9 mouse cellular contexts compared by ENCODE assay signal in genomic region chr6:34955862-34956241, GRCm38 (mm10). TPM values are rescaled to one million over a fixed set of nuclear protein-coding genes. Genes with fewer than 3 reads are reported as not detected.
A peak's percentile ranks its signal among the peaks of the same experiment; 100 is the strongest.
DNase-seq lines count a peak whose midpoint lies in the region; ATAC-seq and TF ChIP-seq lines count a peak whose summit lies in the region.
"Had no signal": no experiment of that assay in that cellular context is flagged by ENCODE, and none has a peak within 500 bp of the region (broad histone marks: within the 10 kb centered on the region; RNA-seq: fewer than 3 reads in every experiment).

No protein-coding gene starts in this region.

- 40% methylated on average over 8 of the region's 8 CpGs for WGBS in heart, postnatal 0 days
- 43% methylated on average over 8 of the region's 8 CpGs for WGBS in embryonic facial prominence, embryonic 10.5 days
- 40% methylated on average over 8 of the region's 8 CpGs for WGBS in hindbrain, postnatal 0 days
- 43% methylated on average over 8 of the region's 8 CpGs for WGBS in midbrain, embryonic 14.5 days

- no peak for TF ChIP-seq EP300 in heart, postnatal 0 days (IDR thresholded peaks at IDR 0.05; ENCODE audit: low read depth)

- no peak overlapping the region for H3K4me3 ChIP-seq in heart, postnatal 0 days (ENCODE audit: low read depth, low read length)
- peak overlapping the region; percentile 32 for H3K4me3 ChIP-seq in embryonic facial prominence, embryonic 10.5 days
- no peak overlapping the region for H3K4me3 ChIP-seq in hindbrain, postnatal 0 days (ENCODE audit: low read length)
- H3K4me3 ChIP-seq in midbrain, embryonic 14.5 days (replicated peaks; ENCODE audit: low read depth, low read length), result no peak overlapping the region
- H3K4me3 ChIP-seq: left cerebral cortex, adult 2 months had no signal

- H3K36me3 ChIP-seq in heart, postnatal 0 days (replicated peaks; ENCODE audit: control insufficient read depth, insufficient read depth, low read length), result no peaks in the 10 kb centered on the region
- no peaks in the 10 kb centered on the region for H3K36me3 ChIP-seq in embryonic facial prominence, embryonic 10.5 days (replicated peaks)
- no peaks in the 10 kb centered on the region for H3K36me3 ChIP-seq in hindbrain, postnatal 0 days (ENCODE audit: insufficient read depth, low read length)
- H3K36me3 ChIP-seq in midbrain, embryonic 14.5 days (ENCODE audit: control insufficient read depth, insufficient read depth, low read length), result no peaks in the 10 kb centered on the region

- DNase-seq in heart, postnatal 0 days (ENCODE audit: low spot score), result no peak
- DNase-seq in heart, postnatal 36 days, result no peak
- DNase-seq in embryonic facial prominence, embryonic 10.5 days (ENCODE audit: low spot score), result no peak
- no peak for DNase-seq in hindbrain, postnatal 0 days (ENCODE audit: low spot score)
- DNase-seq in midbrain, embryonic 14.5 days, result peak; percentile 15
- no peak for DNase-seq in urinary bladder, adult 18-20 months (ENCODE audit: low spot score in 2 of 2)
- DNase-seq in ovary, postnatal 14 days (ENCODE audit: low spot score), result no peak
- no peak for DNase-seq in lung, postnatal 25 days (ENCODE audit: low spot score)

- H3K9ac ChIP-seq in heart, postnatal 0 days (replicated peaks; ENCODE audit: low read depth, low read length), result no peak overlapping the region
- H3K9ac ChIP-seq in hindbrain, postnatal 0 days (replicated peaks; ENCODE audit: low read length), result no peak overlapping the region
- no peak overlapping the region for H3K9ac ChIP-seq in midbrain, embryonic 14.5 days (replicated peaks; ENCODE audit: low read length)

- no peaks in the 10 kb centered on the region for H3K27me3 ChIP-seq in heart, postnatal 0 days (ENCODE audit: control insufficient read depth, insufficient read depth, low read length)
- no peaks in the 10 kb centered on the region for H3K27me3 ChIP-seq in embryonic facial prominence, embryonic 10.5 days (replicated peaks; ENCODE audit: low read depth, poor library complexity, severe bottlenecking)
- H3K27me3 ChIP-seq in hindbrain, postnatal 0 days (ENCODE audit: insufficient read depth, low read length), result no peaks in the 10 kb centered on the region
- H3K27me3 ChIP-seq in midbrain, embryonic 14.5 days (ENCODE audit: control insufficient read depth, insufficient read depth, low read length), result no peaks in the 10 kb centered on the region

- ATAC-seq in heart, postnatal 0 days (ENCODE audit: insufficient read depth, low read depth), result no peak
- ATAC-seq in hindbrain, postnatal 0 days, result 0 out of 2 replicates have a peak, but pooled peaks have one; percentile 8
- ATAC-seq in midbrain, embryonic 14.5 days (ENCODE audit: low FRiP score, low TSS enrichment), result no peak

- H3K4me2 ChIP-seq in heart, postnatal 0 days (ENCODE audit: low read depth, low read length), result peak overlapping the region; percentile 58
- peak overlapping the region; percentile 31 for H3K4me2 ChIP-seq in hindbrain, postnatal 0 days (ENCODE audit: low read depth, low read length)
- peak overlapping the region; percentile 36; the same call in 1 of the 2 replicates for H3K4me2 ChIP-seq in midbrain, embryonic 14.5 days (ENCODE audit: low read length)

- intact Hi-C loops in heart, postnatal 36 days (cut with DNase I), result no loop called here

- no peaks in the 10 kb centered on the region for H3K4me1 ChIP-seq in heart, postnatal 0 days (ENCODE audit: control insufficient read depth, insufficient read depth)
- peaks cover 16% of the 10 kb centered on the region for H3K4me1 ChIP-seq in embryonic facial prominence, embryonic 10.5 days
- peaks cover 3% of the 10 kb centered on the region; the same call in 1 of the 2 replicates for H3K4me1 ChIP-seq in hindbrain, postnatal 0 days (ENCODE audit: insufficient read depth, low read length)
- H3K4me1 ChIP-seq in midbrain, embryonic 14.5 days (ENCODE audit: control insufficient read depth, insufficient read depth, low read length), result no peaks in the 10 kb centered on the region

- TF ChIP-seq CTCF in heart, postnatal 0 days (IDR thresholded peaks at IDR 0.05; ENCODE audit: low read depth), result no peak
- TF ChIP-seq CTCF in hindbrain, postnatal 0 days (IDR thresholded peaks at IDR 0.05; ENCODE audit: low read depth), result peak; percentile 15; the same call in 1 of the 2 replicates

- H3K9me3 ChIP-seq in heart, postnatal 0 days (replicated peaks; ENCODE audit: control insufficient read depth, low read length), result no peaks in the 10 kb centered on the region
- H3K9me3 ChIP-seq in embryonic facial prominence, embryonic 10.5 days, result no peaks in the 10 kb centered on the region
- H3K9me3 ChIP-seq in hindbrain, postnatal 0 days (ENCODE audit: low read length), result no peaks in the 10 kb centered on the region
- H3K9me3 ChIP-seq in midbrain, embryonic 14.5 days (ENCODE audit: control insufficient read depth, low read length), result no peaks in the 10 kb centered on the region

- no peak overlapping the region for H3K27ac ChIP-seq in heart, postnatal 0 days (ENCODE audit: low read depth)
- no peak overlapping the region for H3K27ac ChIP-seq in embryonic facial prominence, embryonic 10.5 days (replicated peaks)
- no peak overlapping the region for H3K27ac ChIP-seq in hindbrain, postnatal 0 days
- H3K27ac ChIP-seq in midbrain, embryonic 14.5 days (replicated peaks; ENCODE audit: low read depth, low read length), result no peak overlapping the region
- H3K27ac ChIP-seq: left cerebral cortex, adult 2 months had no signal

RNA-seq across cellular contexts. Expression of gene Slc23a4, which starts 32.4 kb away (rescaled TPM):
- 0.04 and 0.77 TPM in 2 replicates for total RNA-seq in heart, postnatal 0 days (2014; rRNA removed; ENCODE audit: low replicate concordance)
- polyA plus RNA-seq in heart, postnatal 0 days (2015; fragmentation: Nextera tagmentation; extraction: Ambion mirVana), result 0.22 and 0.42 TPM in 2 replicates
- total RNA-seq in heart, postnatal 36 days (2021), result 1 to 10 TPM in 1 of 2 experiments, under 1 TPM in 1; 0.27 to 1.2 TPM
- polyA plus RNA-seq in embryonic facial prominence, embryonic 10.5 days (2016; fragmentation: Nextera tagmentation; extraction: Ambion mirVana), result 0.20 and 0.55 TPM in 2 replicates
- 1.8 and 2.6 TPM in 2 replicates for total RNA-seq in hindbrain, postnatal 0 days (2014; rRNA removed)
- polyA plus RNA-seq in hindbrain, postnatal 0 days (2015; fragmentation: Nextera tagmentation; extraction: Ambion mirVana), result 0.67 and 0.68 TPM in 2 replicates
- 0.75 and 0.80 TPM in 2 replicates for polyA plus RNA-seq in midbrain, embryonic 14.5 days (2014; fragmentation: Nextera tagmentation; extraction: Ambion mirVana)

RNA-seq across cellular contexts. Expression of gene Stra8, which starts 35.9 kb away (rescaled TPM):
- not detected in 2 replicates for total RNA-seq in heart, postnatal 0 days (2014; rRNA removed; ENCODE audit: low replicate concordance)
- not detected in 2 replicates for polyA plus RNA-seq in heart, postnatal 0 days (2015; fragmentation: Nextera tagmentation; extraction: Ambion mirVana)
- not detected for total RNA-seq in heart, postnatal 36 days (2021)
- polyA plus RNA-seq in embryonic facial prominence, embryonic 10.5 days (2016; fragmentation: Nextera tagmentation; extraction: Ambion mirVana), result 0.12 TPM in 1 of 2 replicates, not detected in the other
- not detected in 2 replicates for total RNA-seq in hindbrain, postnatal 0 days (2014; rRNA removed)
- polyA plus RNA-seq in hindbrain, postnatal 0 days (2015; fragmentation: Nextera tagmentation; extraction: Ambion mirVana), result not detected in 2 replicates
- not detected in 2 replicates for polyA plus RNA-seq in midbrain, embryonic 14.5 days (2014; fragmentation: Nextera tagmentation; extraction: Ambion mirVana)
- total RNA-seq: left cerebral cortex, adult 2 months had no signal

RNA-seq across cellular contexts. Expression of gene Wdr91, which starts 45.2 kb away (rescaled TPM):
- 24.9 and 25.2 TPM in 2 replicates for total RNA-seq in heart, postnatal 0 days (2014; rRNA removed; ENCODE audit: low replicate concordance)
- 7.7 and 8.6 TPM in 2 replicates for polyA plus RNA-seq in heart, postnatal 0 days (2015; fragmentation: Nextera tagmentation; extraction: Ambion mirVana)
- total RNA-seq in heart, postnatal 36 days (2021), result 10 to 100 TPM; 11.4 to 15.5 TPM
- polyA plus RNA-seq in embryonic facial prominence, embryonic 10.5 days (2016; fragmentation: Nextera tagmentation; extraction: Ambion mirVana), result 11.9 and 13.2 TPM in 2 replicates
- 52.7 and 61.3 TPM in 2 replicates for total RNA-seq in hindbrain, postnatal 0 days (2014; rRNA removed)
- 17.9 and 18.2 TPM in 2 replicates for polyA plus RNA-seq in hindbrain, postnatal 0 days (2015; fragmentation: Nextera tagmentation; extraction: Ambion mirVana)
- 14.8 and 17.5 TPM in 2 replicates for polyA plus RNA-seq in midbrain, embryonic 14.5 days (2014; fragmentation: Nextera tagmentation; extraction: Ambion mirVana)
